Mouse (Mus musculus): Measurements from ENCODE around the gene Col24a1. TPM values are rescaled to one million over a fixed set of nuclear protein-coding genes. Genes with fewer than 3 reads are reported as not detected.

Col24a1 gene
- polyA plus RNA-seq, 1 experiment: not detected

- TF ChIP-seq POLR2A (IDR thresholded peaks at IDR 0.05; ENCODE audit: low read depth, low read length) (no peak), CTCF (IDR thresholded peaks at IDR 0.05; ENCODE audit: extremely low read depth, insufficient read depth, insufficient read length, insufficient replicate concordance) (no peak)
- no peak for DNase-seq (ENCODE audit: low read depth in 1 of 2, low spot score in 2 of 2)
- no peak overlapping the region for H3K4me3 ChIP-seq (ENCODE audit: extremely low read depth, insufficient read depth, insufficient read length)
- WGBS: 89% methylated on average over 3 of the region's 3 CpGs
- no peaks in the 10 kb centered on the region for H3K36me3 ChIP-seq (ENCODE audit: control insufficient read depth, insufficient read depth, low read length)
- no peaks in the 10 kb centered on the region for H3K27me3 ChIP-seq (ENCODE audit: control insufficient read depth, insufficient read depth, low read length)
- no peak overlapping the region for H3K27ac ChIP-seq (ENCODE audit: insufficient read depth, low read length)
- H3K4me1 ChIP-seq (ENCODE audit: control insufficient read depth, insufficient read depth, insufficient read length): no peaks in the 10 kb centered on the region
Measured at GRCm38 (mm10) chr3:145353951-145354350, 61.7 kb downstream of the Col24a1 start.

GRCm38 (mm10) chr3:145356865-145357487, 64.7 kb downstream of the Col24a1 start:
- no peak overlapping the region for H3K27ac ChIP-seq (ENCODE audit: insufficient read depth, low read length)
- no peaks in the 10 kb centered on the region for H3K27me3 ChIP-seq (ENCODE audit: control insufficient read depth, insufficient read depth, low read length)
- H3K4me1 ChIP-seq (ENCODE audit: control insufficient read depth, insufficient read depth, insufficient read length): no peaks in the 10 kb centered on the region
- no peak for TF ChIP-seq CTCF (IDR thresholded peaks at IDR 0.05; ENCODE audit: extremely low read depth, insufficient read depth, insufficient read length, insufficient replicate concordance)
- no peak for TF ChIP-seq POLR2A (IDR thresholded peaks at IDR 0.05; ENCODE audit: low read depth, low read length)
- no peak overlapping the region for H3K4me3 ChIP-seq (ENCODE audit: extremely low read depth, insufficient read depth, insufficient read length)
- 86% methylated on average over 6 of the region's 6 CpGs for WGBS
- no peaks in the 10 kb centered on the region for H3K36me3 ChIP-seq (ENCODE audit: control insufficient read depth, insufficient read depth, low read length)
- no peak for DNase-seq (ENCODE audit: low read depth in 1 of 2, low spot score in 2 of 2)

- WGBS: 32% methylated on average over 3 of the region's 3 CpGs
- no peaks in the 10 kb centered on the region for H3K4me1 ChIP-seq (ENCODE audit: control insufficient read depth, insufficient read depth, insufficient read length)
- no peak overlapping the region for H3K4me3 ChIP-seq (ENCODE audit: extremely low read depth, insufficient read depth, insufficient read length)
- DNase-seq (ENCODE audit: low read depth in 1 of 2, low spot score in 2 of 2): no peak
- TF ChIP-seq POLR2A (IDR thresholded peaks at IDR 0.05; ENCODE audit: low read depth, low read length) (no peak), CTCF (IDR thresholded peaks at IDR 0.05; ENCODE audit: extremely low read depth, insufficient read depth, insufficient read length, insufficient replicate concordance) (no peak)
- no peaks in the 10 kb centered on the region for H3K36me3 ChIP-seq (ENCODE audit: control insufficient read depth, insufficient read depth, low read length)
- H3K27me3 ChIP-seq (ENCODE audit: control insufficient read depth, insufficient read depth, low read length): no peaks in the 10 kb centered on the region
- no peak overlapping the region for H3K27ac ChIP-seq (ENCODE audit: insufficient read depth, low read length)
Measured at GRCm38 (mm10) chr3:145365227-145365626, 73.0 kb downstream of the Col24a1 start.

- Histone ChIP-seq H3K27me3 (ENCODE audit: control insufficient read depth, insufficient read depth, low read length) (no peaks in the 10 kb centered on the region), H3K4me1 (ENCODE audit: control insufficient read depth, insufficient read depth, insufficient read length) (no peaks in the 10 kb centered on the region), H3K36me3 (ENCODE audit: control insufficient read depth, insufficient read depth, low read length) (no peaks in the 10 kb centered on the region), H3K4me3 (ENCODE audit: extremely low read depth, insufficient read depth, insufficient read length) (no peak overlapping the region), H3K27ac (ENCODE audit: insufficient read depth, low read length) (no peak overlapping the region)
- no peak for DNase-seq (ENCODE audit: low read depth in 1 of 2, low spot score in 2 of 2)
- no peak for TF ChIP-seq CTCF (IDR thresholded peaks at IDR 0.05; ENCODE audit: extremely low read depth, insufficient read depth, insufficient read length, insufficient replicate concordance)
- TF ChIP-seq POLR2A (IDR thresholded peaks at IDR 0.05; ENCODE audit: low read depth, low read length): no peak
- 81% methylated on average over 4 of the region's 4 CpGs for WGBS
Measured at GRCm38 (mm10) chr3:145367176-145367717, 75.0 kb downstream of the Col24a1 start.

- no peak for DNase-seq (ENCODE audit: low read depth in 1 of 2, low spot score in 2 of 2)
- WGBS: 88% methylated on average over 3 of the region's 3 CpGs
- Histone ChIP-seq H3K4me1 (ENCODE audit: control insufficient read depth, insufficient read depth, insufficient read length) (no peaks in the 10 kb centered on the region), H3K36me3 (ENCODE audit: control insufficient read depth, insufficient read depth, low read length) (no peaks in the 10 kb centered on the region), H3K4me3 (ENCODE audit: extremely low read depth, insufficient read depth, insufficient read length) (no peak overlapping the region), H3K27ac (ENCODE audit: insufficient read depth, low read length) (no peak overlapping the region), H3K27me3 (ENCODE audit: control insufficient read depth, insufficient read depth, low read length) (no peaks in the 10 kb centered on the region)
- TF ChIP-seq POLR2A (IDR thresholded peaks at IDR 0.05; ENCODE audit: low read depth, low read length) (no peak), CTCF (IDR thresholded peaks at IDR 0.05; ENCODE audit: extremely low read depth, insufficient read depth, insufficient read length, insufficient replicate concordance) (no peak)
Measured at GRCm38 (mm10) chr3:145376298-145376697, 84.0 kb downstream of the Col24a1 start.

- WGBS: 74% methylated on average over 13 of the region's 13 CpGs
- DNase-seq (ENCODE audit: low read depth in 1 of 2, low spot score in 2 of 2): no peak
- Histone ChIP-seq H3K27ac (ENCODE audit: insufficient read depth, low read length) (no peak overlapping the region), H3K4me3 (ENCODE audit: extremely low read depth, insufficient read depth, insufficient read length) (no peak overlapping the region), H3K4me1 (ENCODE audit: control insufficient read depth, insufficient read depth, insufficient read length) (no peaks in the 10 kb centered on the region), H3K36me3 (ENCODE audit: control insufficient read depth, insufficient read depth, low read length) (no peaks in the 10 kb centered on the region), H3K27me3 (ENCODE audit: control insufficient read depth, insufficient read depth, low read length) (no peaks in the 10 kb centered on the region)
- TF ChIP-seq POLR2A (IDR thresholded peaks at IDR 0.05; ENCODE audit: low read depth, low read length): no peak
- no peak for TF ChIP-seq CTCF (IDR thresholded peaks at IDR 0.05; ENCODE audit: extremely low read depth, insufficient read depth, insufficient read length, insufficient replicate concordance)
Measured at GRCm38 (mm10) chr3:145383095-145383494, 90.8 kb downstream of the Col24a1 start.

GRCm38 (mm10) chr3:145386434-145386833, 94.2 kb downstream of the Col24a1 start:
- no peaks in the 10 kb centered on the region for H3K27me3 ChIP-seq (ENCODE audit: control insufficient read depth, insufficient read depth, low read length)
- DNase-seq (ENCODE audit: low read depth in 1 of 2, low spot score in 2 of 2): no peak
- H3K4me3 ChIP-seq (ENCODE audit: extremely low read depth, insufficient read depth, insufficient read length): no peak overlapping the region
- no peak overlapping the region for H3K27ac ChIP-seq (ENCODE audit: insufficient read depth, low read length)
- no peaks in the 10 kb centered on the region for H3K36me3 ChIP-seq (ENCODE audit: control insufficient read depth, insufficient read depth, low read length)
- no peaks in the 10 kb centered on the region for H3K4me1 ChIP-seq (ENCODE audit: control insufficient read depth, insufficient read depth, insufficient read length)
- TF ChIP-seq POLR2A (IDR thresholded peaks at IDR 0.05; ENCODE audit: low read depth, low read length): no peak
- no peak for TF ChIP-seq CTCF (IDR thresholded peaks at IDR 0.05; ENCODE audit: extremely low read depth, insufficient read depth, insufficient read length, insufficient replicate concordance)

Measured in spleen, adult 2 months (tissue).